Mouse (Mus musculus): ENCODE measurements around the gene Btbd2. TPM values are rescaled to one million over a fixed set of nuclear protein-coding genes. Genes with fewer than 3 reads are reported as not detected.
"Not testable (repeated sequence)": the region's sequence is repeated elsewhere in the genome, so short reads cannot be mapped to it uniquely, and the experiment has no call there.

The Btbd2 gene
- polyA plus RNA-seq, 1 experiment from 2014 or later, result 80.6 TPM

- Histone ChIP-seq H3K4me3 (replicated peaks) (no peak overlapping the region), H3K4me1 (replicated peaks) (peaks cover 20% of the 10 kb centered on the region), H3K27ac (no peak overlapping the region), H3K9me3 (no peaks in the 10 kb centered on the region), H3K36me3 (peaks cover 44% of the 10 kb centered on the region), H3K27me3 (no peaks in the 10 kb centered on the region), H3K4me2 (replicated peaks) (no peak overlapping the region), H3K9ac (replicated peaks) (no peak overlapping the region)
- 96% methylated on average over 34 of the region's 34 CpGs for WGBS
- ATAC-seq, result no peak
These were observed 50.0 kb downstream of the Btbd2 start for GRCm38 (mm10) chr10:80606737-80607350.

- Histone ChIP-seq H3K4me1 (replicated peaks) (peaks cover 20% of the 10 kb centered on the region), H3K4me2 (replicated peaks) (no peak overlapping the region), H3K9me3 (no peaks in the 10 kb centered on the region), H3K4me3 (replicated peaks) (no peak overlapping the region), H3K9ac (replicated peaks) (no peak overlapping the region), H3K27ac (no peak overlapping the region), H3K27me3 (no peaks in the 10 kb centered on the region), H3K36me3 (peaks cover 41% of the 10 kb centered on the region)
- WGBS, result 94% methylated on average over 23 of the region's 23 CpGs
- no peak for ATAC-seq
These were observed 50.6 kb downstream of the Btbd2 start for GRCm38 (mm10) chr10:80606306-80606705.

- H3K9me3 ChIP-seq; H3K9ac ChIP-seq (replicated peaks); H3K4me2 ChIP-seq (replicated peaks); H3K27me3 ChIP-seq; H3K27ac ChIP-seq; ATAC-seq; H3K4me3 ChIP-seq (replicated peaks): not testable (repeated sequence)
- Histone ChIP-seq H3K36me3 (peaks cover 40% of the 10 kb centered on the region), H3K4me1 (replicated peaks) (peaks cover 20% of the 10 kb centered on the region)
- WGBS, result 86% methylated on average over 4 of the region's 4 CpGs
These were observed 51.1 kb downstream of the Btbd2 start, which contains the start of gene Gm49322 for GRCm38 (mm10) chr10:80605721-80606120. Gene Gm49322 (plus strand): TSS chr10:80606021.

- 84% methylated on average over 2 of the region's 2 CpGs for WGBS
- no peaks in the 10 kb centered on the region for H3K9me3 ChIP-seq
- no peak overlapping the region for H3K4me3 ChIP-seq (replicated peaks)
- peaks cover 40% of the 10 kb centered on the region for H3K36me3 ChIP-seq
- H3K27me3 ChIP-seq, result no peaks in the 10 kb centered on the region
- H3K9ac ChIP-seq (replicated peaks), result no peak overlapping the region
- no peak overlapping the region for H3K4me2 ChIP-seq (replicated peaks)
- no peak overlapping the region for H3K27ac ChIP-seq
- no peak for ATAC-seq
- H3K4me1 ChIP-seq (replicated peaks), result peaks cover 20% of the 10 kb centered on the region
These were observed 51.9 kb downstream of the Btbd2 start for GRCm38 (mm10) chr10:80604988-80605387.

- H3K4me2 ChIP-seq (replicated peaks), result peak overlapping the region; percentile 96
- no peak for ATAC-seq
- 93% methylated on average over 7 of the region's 7 CpGs for WGBS
- peaks cover 31% of the 10 kb centered on the region for H3K36me3 ChIP-seq
- H3K27me3 ChIP-seq, result no peaks in the 10 kb centered on the region
- H3K9me3 ChIP-seq, result no peaks in the 10 kb centered on the region
- peaks cover 20% of the 10 kb centered on the region for H3K4me1 ChIP-seq (replicated peaks)
- peak overlapping the region; percentile 90; the same call in 1 of the 2 replicates for H3K27ac ChIP-seq
- H3K4me3 ChIP-seq (replicated peaks), result peak overlapping the region; percentile 69
- peak overlapping the region; percentile 78 for H3K9ac ChIP-seq (replicated peaks)
These were observed 52.8 kb downstream of the Btbd2 start for GRCm38 (mm10) chr10:80604001-80604509.

GRCm38 (mm10) chr10:80603364-80603763 lies 53.5 kb downstream of the Btbd2 start:
- WGBS, result 43% methylated on average over 7 of the region's 7 CpGs
- peak; percentile 58 for ATAC-seq
- Histone ChIP-seq H3K9ac (replicated peaks) (peak overlapping the region; percentile 78), H3K27ac (peak overlapping the region; percentile 90), H3K36me3 (peaks cover 24% of the 10 kb centered on the region), H3K27me3 (no peaks in the 10 kb centered on the region), H3K4me1 (replicated peaks) (peaks cover 20% of the 10 kb centered on the region), H3K4me3 (replicated peaks) (peak overlapping the region; percentile 69), H3K9me3 (no peaks in the 10 kb centered on the region), H3K4me2 (replicated peaks) (peak overlapping the region; percentile 96)

GRCm38 (mm10) chr10:80602698-80603325 lies 54.1 kb downstream of the Btbd2 start, which contains the start of the genes Scamp4 and Adat3:
Gene Scamp4 (plus strand): TSS chr10:80602872.
Gene Adat3 (plus strand): TSS chr10:80602880.
- Histone ChIP-seq H3K27ac (peak within 1 kb of the TSS; percentile 90), H3K4me3 (replicated peaks) (peak within 1 kb of the TSS; percentile 69), H3K27me3 (no peaks in the 10 kb centered on the region), H3K36me3 (peaks cover 18% of the 10 kb centered on the region), H3K4me1 (replicated peaks) (peaks cover 20% of the 10 kb centered on the region), H3K4me2 (replicated peaks) (peak within 1 kb of the TSS; percentile 96), H3K9ac (replicated peaks) (peak within 1 kb of the TSS; percentile 78), H3K9me3 (no peaks in the 10 kb centered on the region)
- peak; percentile 96 for ATAC-seq
- under 1% methylated on average over 54 of the region's 54 CpGs for WGBS

- Histone ChIP-seq H3K9ac (replicated peaks) (no peak overlapping the region), H3K4me2 (replicated peaks) (no peak overlapping the region), H3K4me1 (replicated peaks) (no peaks in the 10 kb centered on the region), H3K27ac (no peak overlapping the region), H3K27me3 (peaks cover 11% of the 10 kb centered on the region; the same call in 1 of the 2 replicates), H3K9me3 (no peaks in the 10 kb centered on the region), H3K4me3 (replicated peaks) (no peak overlapping the region), H3K36me3 (no peaks in the 10 kb centered on the region)
- WGBS, result 47% methylated on average over 4 of the region's 4 CpGs
- no peak for ATAC-seq
These were observed 60.6 kb downstream of the Btbd2 start for GRCm38 (mm10) chr10:80596318-80596717.

Small RNAs within 50 kb of the gene (microRNA-seq; reads per million reads assigned to microRNA genes)
- 0.62 reads per million for gene Mir6912

Other genes starting within 250 kb of the Btbd2 start
- gene Tcf3, start 223.4 kb downstream of the Btbd2 start, polyA plus RNA-seq (2015; fragmentation: Nextera tagmentation; extraction: Ambion mirVana), result 67.7 and 82.3 TPM in 2 replicates
- 2.6 and 3.0 TPM in 2 replicates for gene Onecut3, start 162.2 kb downstream of the Btbd2 start, polyA plus RNA-seq (2015; fragmentation: Nextera tagmentation; extraction: Ambion mirVana)
- 0.94 and 1.1 TPM in 2 replicates for gene Atp8b3, start 117.9 kb downstream of the Btbd2 start, polyA plus RNA-seq (2015; fragmentation: Nextera tagmentation; extraction: Ambion mirVana)
- gene Rexo1, start 95.5 kb downstream of the Btbd2 start, polyA plus RNA-seq (2015; fragmentation: Nextera tagmentation; extraction: Ambion mirVana), result 28.8 and 32.6 TPM in 2 replicates
- gene Klf16, start 79.8 kb downstream of the Btbd2 start, polyA plus RNA-seq (2015; fragmentation: Nextera tagmentation; extraction: Ambion mirVana), result 3.7 and 4.5 TPM in 2 replicates
- 78.5 and 93.4 TPM in 2 replicates for gene Abhd17a, start 66.7 kb downstream of the Btbd2 start, polyA plus RNA-seq (2015; fragmentation: Nextera tagmentation; extraction: Ambion mirVana)
- gene Scamp4, start 54.2 kb downstream of the Btbd2 start, polyA plus RNA-seq (2015; fragmentation: Nextera tagmentation; extraction: Ambion mirVana), result 60.2 and 60.3 TPM in 2 replicates
- 6.1 and 7.6 TPM in 2 replicates for gene Adat3, start 54.2 kb downstream of the Btbd2 start, polyA plus RNA-seq (2015; fragmentation: Nextera tagmentation; extraction: Ambion mirVana)
- 4.0 and 4.9 TPM in 2 replicates for gene Gm49322, start 51.0 kb downstream of the Btbd2 start, polyA plus RNA-seq (2015; fragmentation: Nextera tagmentation; extraction: Ambion mirVana)
- gene Csnk1g2, start 34.2 kb downstream of the Btbd2 start, polyA plus RNA-seq (2015; fragmentation: Nextera tagmentation; extraction: Ambion mirVana), result 73.8 and 115 TPM in 2 replicates
- gene Mknk2, start 21.0 kb upstream of the Btbd2 start, polyA plus RNA-seq (2015; fragmentation: Nextera tagmentation; extraction: Ambion mirVana), result 49.6 and 60.1 TPM in 2 replicates
- 58.3 and 58.5 TPM in 2 replicates for gene Mob3a, start 44.9 kb upstream of the Btbd2 start, polyA plus RNA-seq (2015; fragmentation: Nextera tagmentation; extraction: Ambion mirVana)
- gene Izumo4, start 45.1 kb upstream of the Btbd2 start, polyA plus RNA-seq (2015; fragmentation: Nextera tagmentation; extraction: Ambion mirVana), result 37.8 and 39.2 TPM in 2 replicates
- 94.5 and 96.3 TPM in 2 replicates for gene Ap3d1, start 85.2 kb upstream of the Btbd2 start, polyA plus RNA-seq (2015; fragmentation: Nextera tagmentation; extraction: Ambion mirVana)
- gene Dot1l, start 98.1 kb upstream of the Btbd2 start, polyA plus RNA-seq (2015; fragmentation: Nextera tagmentation; extraction: Ambion mirVana), result 19.3 and 23.3 TPM in 2 replicates
- 64.1 and 64.9 TPM in 2 replicates for gene Sf3a2, start 141.1 kb upstream of the Btbd2 start, polyA plus RNA-seq (2015; fragmentation: Nextera tagmentation; extraction: Ambion mirVana)
- gene Plekhj1, start 141.6 kb upstream of the Btbd2 start, polyA plus RNA-seq (2015; fragmentation: Nextera tagmentation; extraction: Ambion mirVana), result 131 and 150 TPM in 2 replicates
- gene Amh, start 148.2 kb upstream of the Btbd2 start, polyA plus RNA-seq (2015; fragmentation: Nextera tagmentation; extraction: Ambion mirVana), result not detected in 2 replicates
- 0.28 and 0.43 TPM in 2 replicates for gene Jsrp1, start 156.4 kb upstream of the Btbd2 start, polyA plus RNA-seq (2015; fragmentation: Nextera tagmentation; extraction: Ambion mirVana)
- gene Oaz1, start 169.6 kb upstream of the Btbd2 start, polyA plus RNA-seq (2015; fragmentation: Nextera tagmentation; extraction: Ambion mirVana), result 1,319 and 1,425 TPM in 2 replicates
- 1.5 and 1.9 TPM in 2 replicates for gene Lingo3, start 187.0 kb upstream of the Btbd2 start, polyA plus RNA-seq (2015; fragmentation: Nextera tagmentation; extraction: Ambion mirVana)
- gene Lsm7, start 198.1 kb upstream of the Btbd2 start, polyA plus RNA-seq (2015; fragmentation: Nextera tagmentation; extraction: Ambion mirVana), result 249 and 254 TPM in 2 replicates
- gene Sppl2b, start 198.2 kb upstream of the Btbd2 start, polyA plus RNA-seq (2015; fragmentation: Nextera tagmentation; extraction: Ambion mirVana), result 56.9 and 61.1 TPM in 2 replicates
- gene Tmprss9, start 214.8 kb upstream of the Btbd2 start, polyA plus RNA-seq (2015; fragmentation: Nextera tagmentation; extraction: Ambion mirVana), result 0.15 and 0.31 TPM in 2 replicates
- 331 TPM in 2 replicates for gene Timm13, start 243.9 kb upstream of the Btbd2 start, polyA plus RNA-seq (2015; fragmentation: Nextera tagmentation; extraction: Ambion mirVana)